Mouse (Mus musculus) right cerebral cortex, adult 2 months (tissue): ENCODE measurements around the gene Olfr347.

Experiments used
- DNase-seq, 2 experiments: peaks; one replicate each; pipeline ENCODE4 v3.0.0; 2021 to 2022; ENCODE audit warnings: low spot score in 2 of 2

Olfr347 gene

GRCm38 (mm10) chr2:36731602-36732001 is at the start of gene Olfr347:
TSS of gene Olfr347 (plus strand) at chr2:36731902.
- DNase-seq = no peak

GRCm38 (mm10) chr2:36685488-36685887 is 46.2 kb upstream of the Olfr347 start, which contains the start of gene Olfr346:
TSS of gene Olfr346 (plus strand) at chr2:36685788.
- DNase-seq = no peak

DNA sequence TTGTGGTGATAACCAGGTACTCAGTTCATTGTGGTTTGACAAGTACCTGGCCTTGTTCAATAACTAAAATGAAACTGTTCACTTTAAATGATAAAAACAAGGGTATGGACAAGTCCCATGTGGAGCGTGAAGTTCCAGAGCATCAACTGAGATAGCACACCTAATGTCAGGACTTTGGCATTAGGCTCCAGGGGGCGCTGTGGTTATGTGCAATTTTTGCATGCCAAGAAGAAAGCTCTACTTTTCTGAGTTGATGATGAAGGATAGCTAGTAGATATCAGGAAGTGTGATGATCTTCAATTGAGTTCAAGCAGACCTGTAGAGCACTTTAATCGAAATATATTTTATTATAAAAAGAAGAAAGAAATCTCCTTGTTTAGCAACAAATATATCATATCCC is 4.5 kb downstream of the Olfr347 start:
- DNase-seq = no peak

GRCm38 (mm10) chr2:36783976-36784375 is 52.3 kb downstream of the Olfr347 start, which contains the start of gene Olfr348:
TSS of gene Olfr348 (plus strand) at chr2:36784276.
- no peak for DNase-seq
